Mouse (Mus musculus) right cerebral cortex, postnatal 14 days (tissue): ENCODE measurements around the gene Cers1.

ENCODE experiments used
- DNase-seq: peaks from one replicate; pipeline ENCODE4 v3.0.0; 2022

Gene Cers1

DNA sequence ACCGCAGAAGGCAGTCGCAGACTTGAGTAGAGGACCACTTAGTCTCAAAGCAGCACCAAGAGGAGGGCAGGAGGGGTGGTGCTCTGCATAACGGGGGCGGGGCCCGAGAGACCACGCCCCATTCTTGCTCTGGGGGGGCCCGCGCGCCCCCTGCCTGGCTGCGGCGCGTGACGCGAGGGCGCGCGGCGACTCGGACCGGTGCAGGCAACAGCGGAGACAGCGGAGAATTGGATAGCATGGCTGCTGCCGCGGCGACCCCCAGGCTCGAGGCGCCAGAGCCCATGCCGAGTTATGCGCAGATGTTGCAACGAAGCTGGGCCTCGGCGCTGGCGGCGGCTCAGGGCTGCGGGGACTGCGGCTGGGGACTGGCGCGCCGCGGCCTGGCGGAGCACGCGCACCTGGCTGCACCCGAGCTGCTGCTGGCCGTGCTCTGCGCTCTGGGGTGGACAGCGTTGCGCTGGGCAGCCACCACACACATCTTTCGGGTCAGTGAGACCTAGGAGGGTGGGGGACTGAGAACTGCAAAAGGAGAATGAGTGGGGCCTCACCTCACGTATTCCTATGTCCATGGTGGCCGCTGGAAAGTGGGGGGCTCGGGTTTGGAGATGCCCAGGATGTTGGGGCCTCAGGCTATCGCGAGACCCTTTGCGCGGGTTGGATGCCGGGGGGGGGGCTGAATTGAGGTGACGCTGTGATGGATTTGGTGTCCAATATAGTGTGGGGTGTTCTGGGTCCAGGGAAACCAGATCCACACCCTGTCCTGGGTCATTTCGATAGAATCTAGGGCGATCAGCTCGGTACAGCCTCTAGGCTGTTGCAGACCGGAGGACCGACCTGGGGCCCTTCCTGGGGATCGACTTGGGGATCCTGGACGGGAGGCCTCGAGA, at the start of gene Cers1:
Gene Cers1 (plus strand): TSS at position 152 of the 887 bp plus-strand sequence.
- DNase-seq: peak; percentile 80

DNA sequence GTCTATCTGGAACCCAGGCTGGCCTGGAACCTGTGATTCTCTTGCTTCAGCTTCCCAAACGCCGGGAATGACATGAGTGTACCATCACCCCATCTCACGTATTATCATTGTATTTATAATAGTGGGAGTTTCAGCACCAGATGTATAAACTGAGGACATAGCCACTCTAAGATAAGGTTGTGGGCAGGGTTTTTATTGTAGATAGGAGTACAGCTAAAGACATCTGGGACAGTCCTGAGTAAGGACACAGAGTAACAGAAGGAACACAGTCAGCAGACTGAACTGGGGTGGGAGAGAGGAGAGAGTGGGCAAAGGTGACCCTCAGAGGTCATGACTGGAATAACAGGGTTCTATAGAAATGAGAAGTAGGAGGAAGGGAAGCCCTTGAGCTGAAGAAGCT, 47.9 kb upstream of the Cers1 start:
- DNase-seq: no peak

- no peak for DNase-seq
These were observed 47.3 kb upstream of the Cers1 start for GRCm38 (mm10) chr8:70268311-70268710.

DNA sequence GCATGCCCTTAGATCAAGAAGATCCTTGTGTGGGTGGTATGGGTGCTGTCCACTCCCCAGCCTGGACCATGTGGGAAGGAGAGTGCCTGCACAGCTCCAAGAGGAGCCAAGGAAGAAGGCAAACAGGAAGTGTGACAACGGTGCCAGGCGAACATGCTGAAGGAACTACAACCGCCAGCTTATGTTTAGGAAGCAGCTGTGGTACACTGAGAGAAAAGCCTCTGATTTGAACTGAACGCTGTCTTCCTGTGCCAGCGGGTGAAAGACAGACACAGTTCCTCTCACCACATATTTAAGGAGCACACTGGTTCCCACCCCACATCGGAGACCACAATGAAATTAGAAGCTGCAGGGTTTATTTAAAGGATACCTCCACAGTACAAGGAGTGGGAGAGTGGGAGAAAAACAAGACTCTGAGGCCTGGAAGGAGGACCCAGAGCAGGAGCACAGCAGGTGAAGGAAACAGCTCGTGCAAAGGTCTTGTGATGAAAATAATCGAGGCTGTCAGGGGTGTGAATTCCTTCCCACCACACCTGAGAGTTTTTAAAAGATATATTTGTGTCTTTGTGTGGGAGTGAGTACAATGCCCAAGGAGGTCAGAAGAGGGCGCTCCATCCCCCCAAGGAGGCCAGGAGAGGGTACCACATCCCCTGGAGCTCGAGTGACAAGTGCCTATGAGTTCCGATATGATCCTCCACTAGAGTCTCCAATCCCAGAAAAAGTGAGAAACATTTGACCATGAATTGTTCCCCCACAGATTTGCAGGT, 46.6 kb upstream of the Cers1 start:
- peak; percentile 32 for DNase-seq

GRCm38 (mm10) chr8:70272949-70273348, 42.6 kb upstream of the Cers1 start:
- DNase-seq: no peak

DNA sequence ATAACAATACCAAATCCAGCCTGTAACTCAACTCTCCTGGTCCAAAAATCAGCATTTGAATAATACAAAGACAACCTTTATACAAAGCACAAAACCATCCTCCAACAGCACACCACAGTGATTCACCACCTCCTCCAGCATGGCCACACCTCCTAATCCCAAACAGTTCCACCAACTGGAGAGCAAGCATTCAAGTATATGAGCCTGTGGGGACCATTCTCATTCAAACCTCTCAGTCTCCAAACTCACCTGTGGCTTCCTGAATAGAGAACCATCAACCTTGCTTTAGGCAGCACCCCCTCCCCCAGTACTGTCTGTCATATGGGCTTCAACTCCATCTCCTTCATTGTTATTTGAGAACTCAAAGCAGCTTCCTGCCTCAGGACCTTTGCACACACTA, 41.2 kb upstream of the Cers1 start:
- no peak for DNase-seq

GRCm38 (mm10) chr8:70276476-70276875, 39.1 kb upstream of the Cers1 start:
- no peak for DNase-seq

DNA sequence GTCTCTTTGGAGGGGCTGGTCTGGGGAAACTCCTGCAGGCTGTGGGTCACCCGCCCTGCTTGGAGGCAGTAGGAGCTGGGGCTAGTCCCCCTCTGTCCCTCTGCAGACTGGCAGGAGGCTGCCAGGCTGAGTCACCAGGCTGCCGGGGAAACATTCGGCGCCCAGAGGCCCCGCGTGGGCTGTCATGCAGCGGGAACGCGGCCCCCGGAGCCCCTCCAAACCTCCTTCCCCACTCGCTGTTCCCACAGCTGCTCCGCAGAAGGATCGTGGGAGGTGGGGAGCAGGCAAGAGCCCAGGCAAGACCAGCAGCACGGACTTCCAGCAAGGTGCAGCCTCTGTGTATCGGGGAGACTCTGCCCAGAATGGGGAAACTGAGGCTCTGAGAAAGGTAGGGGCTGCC, 37.4 kb upstream of the Cers1 start:
- no peak for DNase-seq

DNA sequence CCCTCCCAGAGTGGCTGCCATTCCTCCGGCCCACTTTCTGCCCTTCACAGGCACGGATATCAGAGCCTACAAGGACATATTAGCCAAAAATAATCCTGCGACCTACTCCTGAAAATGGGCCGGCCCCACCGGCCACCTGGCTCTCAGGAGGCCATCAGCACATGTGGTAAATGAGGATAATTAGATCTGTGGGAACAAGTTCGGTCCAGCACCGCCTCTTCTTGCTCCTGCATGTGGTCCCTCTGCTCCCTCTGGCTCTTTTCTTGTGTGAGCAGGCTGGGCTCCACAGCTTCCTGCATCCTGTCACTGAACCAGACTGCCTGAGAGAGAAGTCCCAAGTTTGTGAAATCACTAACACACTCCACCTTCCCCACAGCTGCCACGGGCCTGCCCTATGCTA, 36.3 kb upstream of the Cers1 start:
- DNase-seq: no peak

DNA sequence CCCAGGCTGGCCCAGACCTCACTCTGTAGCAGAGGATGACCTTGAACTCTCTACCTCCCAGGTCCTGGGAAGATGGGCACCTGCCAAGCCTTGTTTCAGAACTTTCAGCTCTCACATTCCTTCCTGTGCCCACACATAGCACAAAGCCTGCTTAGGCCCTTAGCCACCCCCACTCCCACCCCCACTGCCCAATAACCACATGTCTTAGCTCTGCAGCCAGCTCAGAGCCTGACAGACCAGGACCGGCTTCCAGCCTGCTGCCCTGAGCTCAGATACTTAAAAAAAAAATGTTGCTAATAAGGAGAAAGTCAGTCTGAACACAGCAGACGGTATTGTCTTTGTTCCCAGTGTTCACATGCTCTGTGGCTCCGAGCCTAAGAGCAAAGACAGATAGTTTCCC, 34.6 kb upstream of the Cers1 start:
- DNase-seq: no peak

DNA sequence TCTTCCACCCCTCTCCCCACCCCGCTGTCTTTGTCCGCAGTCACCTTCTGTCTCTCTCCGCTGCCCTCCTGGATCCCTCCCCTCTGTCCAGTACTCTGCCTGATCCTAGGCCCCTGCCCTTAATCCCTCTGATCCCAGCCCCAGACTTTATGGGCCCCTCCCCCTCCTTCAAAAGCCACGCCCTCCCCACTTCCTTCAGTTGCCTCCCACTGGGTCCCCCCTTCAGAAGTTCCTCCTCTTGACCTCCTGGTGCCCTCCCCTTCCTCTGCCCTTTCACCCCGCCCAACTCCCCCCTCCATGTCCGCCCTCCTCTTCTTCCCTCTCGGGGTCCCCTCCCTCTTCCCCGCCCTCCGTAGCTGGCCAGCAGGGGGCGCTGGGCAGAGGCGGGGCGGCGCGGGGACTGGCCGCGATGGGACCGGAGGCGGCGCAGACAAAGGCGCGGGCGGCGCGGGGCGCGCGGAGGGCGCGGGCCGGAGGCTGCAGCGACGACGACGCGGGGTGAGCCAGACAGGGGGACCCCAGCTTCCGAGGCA, 32.9 kb upstream of the Cers1 start, which contains the start of gene Homer3:
Gene Homer3 (plus strand): TSS at position 225 of the 533 bp plus-strand sequence.
- DNase-seq: peak; percentile 76

DNA sequence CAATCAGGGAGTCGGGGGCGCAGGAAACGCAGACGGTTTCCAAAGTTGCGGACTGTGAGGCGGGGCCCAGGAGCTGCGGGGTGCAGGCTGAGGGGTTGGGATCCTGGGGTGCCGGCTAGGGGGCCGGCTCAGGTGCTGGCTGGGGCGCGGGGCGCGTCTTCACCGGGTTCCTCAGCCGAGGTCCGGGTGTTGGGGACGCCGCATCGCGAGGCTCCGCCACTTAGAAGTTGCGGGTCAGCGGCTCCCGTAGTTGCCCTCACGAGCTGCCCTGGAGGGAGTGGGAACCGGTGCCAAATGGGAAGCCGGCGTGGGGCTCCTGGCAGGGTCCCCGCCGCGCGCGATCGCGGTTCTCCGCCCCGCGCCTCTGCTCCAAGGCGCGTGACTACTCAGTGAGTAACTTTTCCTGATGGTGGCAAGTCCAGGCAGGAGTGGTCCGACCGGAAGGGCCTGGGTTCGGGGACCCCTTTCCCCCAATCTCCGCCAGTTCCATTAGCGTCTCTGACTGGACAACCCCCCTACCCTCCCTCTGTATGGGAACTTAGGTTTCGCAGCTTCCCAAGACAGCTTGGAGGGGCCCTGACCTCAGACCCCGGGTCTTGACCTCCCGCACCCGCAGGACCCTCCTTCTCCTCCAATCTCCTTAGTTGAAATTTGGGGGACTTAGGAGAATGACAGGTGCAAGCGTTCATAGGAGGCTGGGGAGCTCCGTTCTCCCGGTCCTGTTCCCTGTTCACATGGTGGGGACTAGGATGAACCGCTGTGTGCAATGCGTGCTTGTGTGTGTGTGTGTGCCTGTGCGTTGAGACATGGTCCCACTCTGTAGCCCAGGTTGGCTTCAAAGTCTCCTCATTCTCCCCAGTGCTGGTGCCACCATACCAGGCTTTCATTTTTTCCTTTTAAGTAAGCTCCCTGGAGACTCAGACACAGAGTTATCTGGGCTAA, 32.2 kb upstream of the Cers1 start:
- DNase-seq: peak; percentile 26

- DNase-seq: no peak
These were observed 31.2 kb upstream of the Cers1 start for GRCm38 (mm10) chr8:70284421-70284820.

GRCm38 (mm10) chr8:70285304-70285703, 30.3 kb upstream of the Cers1 start:
- DNase-seq: no peak

DNA sequence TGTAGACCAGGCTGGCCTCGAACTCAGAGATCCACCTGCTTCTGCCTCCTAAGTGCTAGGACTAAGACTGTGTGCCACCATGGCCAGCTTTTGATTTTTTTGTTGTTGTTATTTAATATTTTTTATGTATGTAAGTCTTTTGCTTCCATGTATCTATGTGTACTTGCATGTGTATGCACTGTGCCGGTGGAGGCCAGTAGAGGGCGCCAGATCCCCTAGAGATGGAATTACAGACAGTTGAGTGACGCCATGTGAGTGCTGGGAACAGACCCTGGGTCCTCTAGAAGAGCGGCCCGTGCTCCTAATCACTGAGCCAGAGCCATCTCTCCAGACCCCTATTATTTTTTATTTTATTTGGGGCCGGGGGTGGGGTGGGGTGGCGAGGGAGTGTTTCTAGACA, 28.8 kb upstream of the Cers1 start:
- no peak for DNase-seq

GRCm38 (mm10) chr8:70293988-70294405, 21.6 kb upstream of the Cers1 start:
- DNase-seq: no peak

DNA sequence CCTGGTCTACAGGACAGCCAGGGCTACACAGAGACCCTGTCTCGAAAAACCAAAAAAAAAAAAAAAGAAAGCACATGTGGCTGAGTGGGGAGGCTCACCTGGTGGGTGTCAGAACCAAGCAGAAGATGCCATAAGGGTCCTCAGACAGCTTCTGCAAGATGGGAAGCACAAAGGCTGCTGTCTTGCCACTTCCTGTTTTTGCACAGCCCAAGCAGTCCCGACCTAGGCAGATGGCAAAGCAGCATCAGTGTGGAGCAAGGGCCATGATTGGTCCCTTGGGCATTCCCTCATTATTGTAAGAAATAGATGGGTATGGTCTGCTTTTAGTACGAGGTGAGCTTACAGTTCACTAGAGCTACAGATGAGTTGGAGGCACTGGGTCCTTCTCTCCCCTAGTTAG, 14.7 kb upstream of the Cers1 start:
- no peak for DNase-seq

DNA sequence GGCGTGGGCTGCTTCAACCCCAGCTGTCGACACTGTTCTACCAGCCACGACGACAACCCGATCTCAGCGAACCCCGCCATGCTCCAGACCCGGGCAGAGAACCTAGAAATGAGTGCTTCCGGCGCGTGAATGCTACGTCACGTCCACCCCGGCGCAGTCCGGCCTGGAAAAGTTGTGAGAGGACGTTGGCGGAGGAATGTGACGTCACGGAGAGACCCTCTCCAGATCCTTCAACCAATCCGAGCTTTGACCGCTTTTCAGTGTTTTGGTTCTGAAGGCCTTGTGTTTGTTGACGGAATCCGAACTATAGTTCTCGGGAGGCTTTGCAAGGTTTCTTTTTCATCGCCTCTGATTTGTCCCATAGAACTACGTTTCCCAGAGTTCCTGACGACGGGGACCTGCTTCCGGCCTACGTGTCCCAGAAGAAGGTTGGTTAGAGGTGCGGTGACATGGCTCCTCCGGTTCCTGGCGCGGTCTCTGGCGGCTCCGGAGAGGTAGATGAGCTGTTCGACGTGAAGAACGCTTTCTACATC, 13.2 kb upstream of the Cers1 start, which contains the start of the genes Ddx49 and Cope:
Gene Ddx49 (minus strand): TSS at position 132 of the 533 bp plus-strand sequence.
Gene Cope (plus strand): TSS at position 161 of the 533 bp plus-strand sequence.
- peak; percentile 94 for DNase-seq

- DNase-seq: no peak
These were observed 12.7 kb upstream of the Cers1 start for GRCm38 (mm10) chr8:70302901-70303300.

DNA sequence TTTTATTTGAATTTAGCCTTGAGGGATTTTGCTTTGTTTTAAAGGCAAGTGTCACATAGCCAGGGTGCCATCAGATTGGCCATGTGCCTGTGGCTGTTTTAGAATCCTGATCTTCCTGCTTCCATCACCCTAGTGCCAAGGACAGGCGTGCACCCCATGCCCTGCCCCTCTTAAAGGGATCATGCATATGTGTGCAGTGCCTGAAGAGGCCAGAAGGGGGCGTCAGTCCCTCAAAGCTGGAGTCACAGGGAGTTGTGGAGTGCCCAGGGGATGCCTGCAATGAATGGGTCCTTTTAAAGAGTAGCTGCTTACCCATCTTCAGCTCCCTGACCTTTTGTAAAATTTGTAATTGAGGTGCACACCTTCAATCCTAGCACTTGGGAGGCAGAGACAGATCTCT, 6.3 kb upstream of the Cers1 start:
- peak; percentile 48 for DNase-seq

DNA sequence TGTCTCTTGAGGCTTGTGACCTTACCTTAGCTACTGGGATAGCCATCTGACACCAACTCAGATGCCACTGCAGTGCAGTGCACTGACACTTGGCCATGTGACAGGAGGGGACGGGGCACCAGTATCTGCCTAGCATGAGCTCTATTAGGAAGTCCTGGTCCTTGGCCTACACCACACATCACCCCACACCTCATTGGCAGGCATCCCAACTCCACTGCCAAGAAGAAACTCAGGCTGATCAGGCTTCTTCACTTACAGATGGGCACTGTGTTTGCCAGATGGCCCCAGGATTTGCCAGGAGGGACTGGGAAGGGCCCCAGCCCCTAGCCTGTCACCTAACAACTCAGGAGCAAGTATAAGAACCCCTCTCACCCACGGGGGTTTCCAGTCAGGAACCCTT, 2.2 kb upstream of the Cers1 start:
- no peak for DNase-seq
